Mouse (Mus musculus): ENCODE measurements around the gene Reep6.

Reep6 gene

DNA sequence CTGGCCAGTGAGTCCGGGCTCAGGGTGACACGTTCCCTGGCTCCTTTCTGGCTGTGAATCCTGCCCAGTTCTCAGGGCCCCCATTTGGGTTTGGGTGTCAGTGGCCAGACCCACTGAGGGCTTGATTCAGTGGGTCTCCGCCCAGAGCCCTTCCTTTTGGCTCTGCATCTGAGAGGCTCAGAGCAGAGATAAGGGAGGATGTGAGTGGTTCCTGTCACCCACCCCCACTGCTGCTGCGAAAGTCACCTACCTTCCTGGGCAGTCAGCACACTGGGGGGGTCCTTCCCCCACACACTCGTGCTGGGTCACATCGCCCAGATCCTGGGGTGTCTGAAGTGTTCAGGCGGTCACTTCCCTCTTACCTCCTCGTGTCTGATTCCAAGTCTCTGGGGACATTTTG, 23.0 kb downstream of the Reep6 start:
- DNase-seq (ENCODE audit: extremely low spot score): no peak

DNA sequence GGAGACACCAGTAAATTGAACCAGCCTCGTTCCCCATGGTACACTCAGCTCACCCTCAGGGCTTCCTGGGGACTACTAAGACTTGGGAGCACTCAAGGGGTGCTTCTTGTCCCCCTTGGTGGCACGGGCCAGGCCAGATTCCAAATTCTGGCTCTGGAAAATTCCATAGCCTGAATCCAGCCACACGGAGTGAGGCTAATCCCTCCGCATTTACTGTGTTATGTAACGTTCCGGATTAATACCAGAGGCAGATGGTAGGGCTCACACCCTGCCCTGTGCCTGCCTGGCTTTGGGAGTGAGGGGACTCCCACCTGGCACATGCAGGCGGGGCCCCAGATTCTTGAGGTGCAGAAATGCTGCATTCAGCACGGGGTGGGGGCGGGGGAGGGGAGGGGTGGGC, 25.7 kb downstream of the Reep6 start:
- DNase-seq (ENCODE audit: extremely low spot score): no peak

DNA sequence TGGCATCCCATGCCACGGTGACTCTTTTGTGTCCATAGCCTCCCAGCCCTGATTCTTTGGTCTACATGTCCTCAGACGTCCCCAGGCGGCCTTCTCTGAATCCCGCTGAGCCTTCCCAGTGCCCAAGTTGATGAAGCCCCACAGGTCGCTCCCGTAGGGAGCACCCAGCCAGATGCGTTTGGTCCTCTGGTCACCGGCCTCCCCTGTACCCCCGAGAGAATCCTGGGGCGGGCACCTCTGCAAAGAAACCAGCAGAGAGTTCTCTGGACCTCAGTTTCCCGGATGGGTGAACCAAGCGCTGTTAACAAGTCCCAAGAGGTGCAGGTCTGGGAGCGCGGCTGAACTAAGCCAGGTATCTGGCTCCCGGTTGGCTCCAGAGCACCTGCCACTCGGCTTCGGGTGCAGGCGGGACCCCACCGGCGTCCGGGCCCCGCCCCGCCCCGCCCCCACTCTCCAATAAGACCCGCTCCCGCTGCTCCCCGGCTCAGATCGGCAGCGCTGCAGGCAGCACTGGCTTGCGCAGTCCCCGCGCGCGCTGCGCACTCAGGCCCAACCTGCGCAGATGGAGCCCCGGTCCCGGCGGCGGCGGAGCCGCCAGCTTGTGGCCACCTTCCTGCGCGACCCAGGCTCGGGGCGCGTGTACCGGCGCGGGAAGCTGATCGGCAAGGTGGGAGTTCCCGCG, 26.4 kb downstream of the Reep6 start, which contains the start of gene Plk5:
TSS of gene Plk5 (plus strand) at position 459 of the 682 bp plus-strand sequence.
- DNase-seq (ENCODE audit: extremely low spot score): no peak

DNA sequence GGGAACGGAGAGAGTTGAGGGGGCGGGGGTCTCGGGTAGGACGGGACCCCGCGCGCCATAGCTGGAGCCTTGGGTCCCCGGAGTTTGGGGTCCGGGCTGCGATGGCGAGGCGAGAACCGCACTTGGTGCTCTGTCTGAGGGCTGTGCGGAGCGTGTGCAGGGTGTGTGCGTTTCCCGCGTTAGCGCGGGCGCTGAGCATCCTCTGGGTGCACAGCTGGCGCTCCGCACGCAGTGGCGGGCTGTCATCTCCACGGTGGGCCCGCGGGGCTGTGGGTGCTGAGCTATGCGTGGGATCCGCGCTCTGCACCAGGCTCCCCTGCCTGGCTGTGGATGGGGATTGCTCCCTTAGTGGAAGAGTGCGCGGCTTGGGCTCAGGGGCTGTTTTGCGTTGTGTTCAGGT, 27.0 kb downstream of the Reep6 start:
- DNase-seq (ENCODE audit: extremely low spot score): no peak

DNA sequence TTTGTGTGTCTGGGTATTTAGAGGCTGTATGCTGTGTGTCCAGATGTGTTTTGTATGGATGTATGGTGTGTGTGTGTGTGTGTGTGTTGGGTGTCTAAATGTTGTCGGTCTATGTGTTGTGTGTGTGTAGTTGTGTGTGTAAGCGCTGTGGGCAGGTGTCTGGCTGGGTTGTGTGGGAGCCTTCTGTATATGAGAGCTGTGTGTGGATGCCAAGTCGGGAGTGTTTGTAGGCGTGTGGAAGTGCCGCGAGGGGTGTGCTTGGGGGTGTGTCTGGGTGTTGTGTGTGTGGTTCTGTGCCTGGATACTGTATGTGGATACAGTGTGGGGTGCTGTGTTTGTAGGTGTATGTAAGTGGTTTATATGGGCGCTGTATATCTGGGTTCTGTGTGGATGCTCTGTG, 27.6 kb downstream of the Reep6 start:
- no peak for DNase-seq (ENCODE audit: extremely low spot score)

DNA sequence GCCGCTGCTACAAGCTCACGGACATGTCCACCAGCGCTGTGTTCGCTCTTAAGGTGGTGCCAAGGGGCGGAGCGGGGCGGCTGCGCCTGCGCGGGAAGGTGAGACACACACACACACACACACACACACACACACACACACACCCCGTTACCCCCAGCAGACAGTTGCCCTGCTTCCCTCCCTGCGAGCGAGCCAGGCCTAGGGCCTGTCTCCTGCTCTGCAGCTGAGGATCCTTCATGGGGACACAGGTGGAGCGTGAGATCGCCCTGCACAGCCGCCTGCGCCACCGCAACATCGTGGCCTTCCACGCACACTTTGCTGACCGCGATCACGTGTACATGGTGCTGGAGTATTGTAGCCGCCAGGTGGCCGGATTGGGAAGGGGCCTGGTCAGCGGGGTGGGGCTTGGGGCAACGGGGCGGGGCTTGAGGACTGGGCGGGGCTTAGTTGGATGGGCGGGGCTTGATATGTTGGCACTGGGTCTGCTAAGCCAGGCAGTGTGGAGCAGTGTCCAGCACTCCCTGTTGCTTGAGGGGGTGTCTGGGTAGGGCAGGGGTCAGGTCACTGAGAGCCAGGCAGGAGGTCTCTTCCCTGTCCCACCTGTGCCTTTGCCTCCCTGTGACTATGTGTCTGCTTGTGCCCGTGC, 28.4 kb downstream of the Reep6 start:
- no peak for DNase-seq (ENCODE audit: extremely low spot score)

DNA sequence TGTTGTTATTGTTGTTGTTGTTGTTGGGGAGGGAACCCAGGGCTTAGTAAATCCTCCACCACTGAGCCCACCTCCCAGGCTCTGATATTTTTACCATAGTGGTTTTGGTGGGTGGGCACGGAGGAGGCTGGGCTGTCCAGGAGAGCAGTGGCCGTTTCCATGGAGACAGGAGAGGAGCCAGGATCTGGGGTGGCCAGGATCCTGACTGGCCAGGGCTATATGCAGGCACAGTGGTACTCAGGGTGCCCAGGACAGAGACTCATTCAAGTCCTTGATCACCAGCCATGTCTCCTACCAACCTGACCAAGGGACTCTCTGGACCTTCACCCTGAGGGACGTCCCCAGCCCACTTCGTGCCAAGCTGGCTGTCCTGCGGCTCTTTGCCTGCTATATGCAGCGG, 34.0 kb downstream of the Reep6 start:
- no peak for DNase-seq (ENCODE audit: extremely low spot score)

DNA sequence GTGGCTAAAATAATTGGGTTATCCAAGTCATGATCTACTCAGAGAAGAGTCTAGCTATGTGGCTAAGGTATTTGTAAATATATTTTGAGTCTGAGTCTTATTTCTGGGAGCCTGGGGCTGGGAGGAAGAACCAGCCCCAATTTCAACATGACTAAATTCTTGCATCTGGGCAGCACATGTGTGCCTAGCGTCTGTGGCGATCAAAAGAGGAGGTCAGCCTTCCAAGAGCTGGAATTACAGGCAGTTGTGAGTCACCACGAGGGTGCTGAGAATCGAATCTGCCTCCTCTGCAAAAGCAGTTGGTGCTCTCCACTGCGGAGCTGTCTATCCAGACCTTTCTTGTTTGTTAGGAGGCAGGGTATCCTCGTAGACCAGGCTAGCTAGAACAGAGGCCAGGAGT, 36.0 kb downstream of the Reep6 start:
- DNase-seq (ENCODE audit: extremely low spot score): no peak

DNA sequence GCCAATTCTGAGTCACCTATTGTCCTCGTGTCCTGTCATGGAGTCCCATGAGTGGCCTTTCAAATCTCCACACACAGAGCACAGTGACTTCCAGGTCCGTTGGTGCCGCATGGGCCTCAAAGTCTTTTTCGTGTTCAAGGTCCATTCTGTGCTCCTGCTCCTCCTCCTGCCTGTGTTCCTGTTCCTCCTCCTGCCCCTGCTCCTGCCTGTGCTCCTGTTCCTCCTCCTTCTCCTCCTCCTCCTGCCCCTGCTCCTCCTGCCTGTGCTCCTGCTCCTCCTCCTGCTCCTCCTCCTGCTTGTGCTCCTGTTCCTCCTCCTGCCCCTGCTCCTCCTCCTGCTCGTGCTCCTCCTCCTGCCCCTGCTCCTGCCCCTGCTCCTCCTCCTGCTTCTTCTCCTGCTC, 38.2 kb downstream of the Reep6 start:
- DNase-seq (ENCODE audit: extremely low spot score): no peak

DNA sequence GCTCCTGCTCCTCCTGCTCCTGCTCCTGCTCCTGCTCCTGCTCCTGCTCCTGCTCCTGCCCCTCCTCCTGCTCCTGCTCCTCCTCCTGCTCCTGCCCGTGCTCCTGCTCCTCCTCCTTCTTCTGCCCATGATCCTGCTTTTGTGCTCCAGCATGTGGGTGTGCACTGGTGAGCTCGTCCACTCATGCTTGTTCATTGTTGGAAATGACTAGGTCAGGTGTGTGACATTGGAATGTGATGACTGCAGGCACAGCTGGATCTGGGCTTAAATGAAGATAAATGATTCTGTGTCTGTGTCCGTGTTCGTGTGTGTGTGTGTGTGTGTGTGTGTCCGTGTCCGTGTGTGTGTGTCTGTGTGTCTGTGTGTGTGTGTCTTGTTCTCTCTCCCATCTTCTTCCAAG, 38.6 kb downstream of the Reep6 start:
- no peak for DNase-seq (ENCODE audit: extremely low spot score)

DNA sequence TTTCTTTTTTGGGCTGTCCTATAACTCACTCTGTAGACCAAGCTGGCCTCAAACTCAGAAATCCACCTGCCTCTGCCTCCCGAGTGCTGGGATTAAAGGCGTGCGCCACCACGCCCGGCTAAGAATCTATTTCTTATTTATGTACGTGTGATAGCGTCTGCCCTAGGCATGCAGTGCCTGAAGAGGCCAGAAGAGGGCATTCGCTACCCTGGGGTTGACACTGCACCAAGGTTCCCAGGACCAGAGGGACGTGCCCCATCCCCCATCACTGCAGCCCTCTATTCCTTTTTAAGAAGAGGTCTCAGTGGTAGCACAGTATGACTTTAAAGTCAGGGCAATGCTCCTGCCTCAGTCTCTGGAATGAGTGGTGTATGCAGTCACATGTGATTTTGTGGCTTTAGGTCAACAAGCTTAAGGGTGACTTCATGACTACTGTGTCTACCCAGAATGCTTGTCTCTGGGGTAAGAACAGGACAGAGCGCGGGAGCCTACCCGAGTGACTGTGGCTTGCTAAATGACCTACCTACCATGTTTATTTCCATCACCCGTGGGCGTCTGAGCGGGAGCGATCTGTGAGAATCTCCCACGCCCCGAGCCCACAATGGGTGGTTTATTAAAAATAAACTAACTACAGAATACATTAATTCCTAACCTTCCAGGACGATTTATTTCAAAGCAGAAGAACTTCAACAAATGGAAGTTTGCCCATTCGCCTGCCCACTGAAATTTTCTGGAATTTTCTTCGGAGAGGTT, 40.4 kb downstream of the Reep6 start:
- no peak for DNase-seq (ENCODE audit: extremely low spot score)

DNA sequence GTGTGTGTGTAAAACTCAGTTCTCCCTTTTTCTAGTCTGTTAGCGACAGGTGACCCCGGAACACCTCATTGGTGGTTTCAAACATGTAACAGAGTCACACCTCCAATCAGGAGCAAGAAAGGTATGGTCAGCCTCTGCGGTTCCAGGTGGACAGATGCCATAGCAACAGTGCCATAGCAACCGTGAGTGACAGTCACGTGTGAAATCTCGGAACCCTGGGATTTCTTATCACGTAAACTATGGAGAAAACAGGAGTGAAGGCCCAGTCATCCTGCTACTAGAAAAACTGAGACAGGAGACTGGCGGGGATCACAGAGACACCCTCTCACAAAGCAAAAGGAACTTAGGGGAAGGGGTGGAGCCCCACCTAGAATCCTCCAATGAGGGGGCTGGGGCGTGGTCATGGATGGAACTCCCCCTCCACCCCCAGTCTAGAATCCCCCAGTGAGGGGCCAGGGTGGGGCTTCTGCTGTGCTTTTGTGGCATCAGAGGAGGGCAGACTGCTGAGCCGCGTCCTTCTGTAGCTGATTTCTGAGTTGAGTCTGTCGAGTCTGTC, 41.7 kb downstream of the Reep6 start:
- DNase-seq (ENCODE audit: extremely low spot score): peak; percentile 64

DNA sequence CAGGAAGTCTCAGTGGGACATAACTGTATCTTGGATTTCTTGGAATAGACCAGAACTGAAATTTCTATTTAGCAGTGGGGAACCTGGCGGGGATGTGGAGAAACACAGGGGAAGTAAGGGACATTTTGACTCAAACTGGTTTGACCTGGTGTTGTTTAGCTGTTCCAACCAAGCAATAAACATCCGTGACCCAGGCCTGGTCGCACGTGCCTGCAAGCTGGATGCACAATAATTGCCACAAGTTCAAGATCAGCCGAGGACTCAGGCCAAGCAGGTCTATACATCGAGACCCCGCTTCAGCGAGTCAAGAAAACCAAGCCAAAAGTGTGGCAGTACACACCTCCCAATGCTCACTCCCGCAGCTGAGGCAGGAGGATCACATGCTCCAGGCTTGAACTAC, 42.2 kb downstream of the Reep6 start:
- DNase-seq (ENCODE audit: extremely low spot score): no peak

DNA sequence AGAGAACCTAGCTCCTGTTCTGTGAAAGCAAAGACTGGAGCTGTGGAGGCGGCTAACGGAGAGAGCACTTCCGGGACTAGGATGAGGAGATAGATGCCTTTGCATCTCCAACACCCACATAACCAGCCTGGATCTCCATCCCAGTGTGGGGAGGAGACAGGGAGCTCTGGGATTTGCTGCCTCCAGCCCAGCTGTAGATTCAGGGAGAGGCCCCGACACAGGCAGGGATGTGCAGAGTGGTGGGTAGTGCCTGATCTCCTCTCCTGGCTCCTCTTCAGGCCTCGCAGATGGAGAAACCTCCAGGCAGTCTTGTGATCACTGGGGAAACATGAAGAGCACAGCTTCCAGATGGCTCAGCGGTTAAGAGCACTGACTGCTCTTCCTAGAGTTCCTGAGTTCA, 43.0 kb downstream of the Reep6 start:
- DNase-seq (ENCODE audit: extremely low spot score): no peak

DNA sequence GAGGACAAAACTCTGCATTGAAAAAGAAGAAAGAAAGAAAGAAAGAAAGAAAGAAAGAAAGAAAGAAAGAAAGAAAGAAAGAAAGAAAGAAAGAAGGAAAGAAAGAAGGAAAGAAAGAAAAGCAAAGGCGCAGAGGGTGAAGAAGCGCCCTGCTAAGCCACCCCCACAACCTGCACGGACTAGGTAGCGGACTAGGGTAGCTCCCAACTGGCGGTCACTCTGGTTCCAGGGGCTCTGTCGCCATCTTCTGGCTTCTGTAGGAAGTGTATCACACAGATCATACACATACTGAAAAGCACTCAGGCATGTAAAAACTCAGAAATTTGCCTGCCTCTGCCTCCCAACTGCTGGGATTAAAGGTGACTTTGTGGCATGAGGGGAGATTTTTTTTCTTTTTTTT, 44.3 kb downstream of the Reep6 start:
- peak; percentile 51 for DNase-seq (ENCODE audit: extremely low spot score)

DNA sequence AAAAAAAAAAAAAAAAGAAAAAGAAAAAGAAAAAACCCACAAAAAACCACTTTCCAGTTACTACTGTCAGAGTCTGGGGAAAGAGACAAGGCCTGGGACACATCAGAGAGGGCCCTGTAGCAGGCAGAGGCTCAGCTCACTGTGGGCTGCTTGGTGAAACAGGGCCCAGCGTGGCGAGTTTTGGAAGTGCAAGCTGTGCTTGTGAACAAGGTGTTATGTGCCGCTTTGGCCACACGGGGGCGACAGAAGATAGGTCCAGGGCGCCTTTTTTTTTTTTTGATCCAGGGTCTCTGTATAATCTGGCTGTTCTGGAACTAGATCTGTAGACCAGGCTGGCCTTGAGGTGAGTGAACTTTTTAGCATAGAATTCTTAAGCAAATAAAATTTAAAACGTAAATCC, 46.4 kb downstream of the Reep6 start:
- DNase-seq (ENCODE audit: extremely low spot score): peak; percentile 90

DNA sequence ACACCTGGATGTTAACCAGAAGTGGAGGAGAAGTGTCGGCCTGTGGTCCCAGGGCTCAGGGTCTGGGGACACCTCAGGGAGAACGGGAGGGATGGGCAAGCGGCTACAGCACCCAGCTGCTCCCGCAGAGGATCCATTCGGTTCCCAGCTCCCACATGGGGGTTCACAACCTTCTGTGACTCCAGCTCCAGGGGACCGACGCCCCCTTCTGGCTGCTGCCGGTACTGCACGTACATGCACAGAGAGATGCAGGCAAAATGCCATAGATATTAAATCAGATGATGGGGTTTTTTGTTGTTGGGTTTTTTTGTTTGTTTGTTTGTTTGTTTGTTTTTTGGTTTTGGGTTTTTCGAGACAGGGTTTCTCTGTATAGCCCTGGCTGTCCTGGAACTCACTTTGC, 48.0 kb downstream of the Reep6 start:
- no peak for DNase-seq (ENCODE audit: extremely low spot score)

DNA sequence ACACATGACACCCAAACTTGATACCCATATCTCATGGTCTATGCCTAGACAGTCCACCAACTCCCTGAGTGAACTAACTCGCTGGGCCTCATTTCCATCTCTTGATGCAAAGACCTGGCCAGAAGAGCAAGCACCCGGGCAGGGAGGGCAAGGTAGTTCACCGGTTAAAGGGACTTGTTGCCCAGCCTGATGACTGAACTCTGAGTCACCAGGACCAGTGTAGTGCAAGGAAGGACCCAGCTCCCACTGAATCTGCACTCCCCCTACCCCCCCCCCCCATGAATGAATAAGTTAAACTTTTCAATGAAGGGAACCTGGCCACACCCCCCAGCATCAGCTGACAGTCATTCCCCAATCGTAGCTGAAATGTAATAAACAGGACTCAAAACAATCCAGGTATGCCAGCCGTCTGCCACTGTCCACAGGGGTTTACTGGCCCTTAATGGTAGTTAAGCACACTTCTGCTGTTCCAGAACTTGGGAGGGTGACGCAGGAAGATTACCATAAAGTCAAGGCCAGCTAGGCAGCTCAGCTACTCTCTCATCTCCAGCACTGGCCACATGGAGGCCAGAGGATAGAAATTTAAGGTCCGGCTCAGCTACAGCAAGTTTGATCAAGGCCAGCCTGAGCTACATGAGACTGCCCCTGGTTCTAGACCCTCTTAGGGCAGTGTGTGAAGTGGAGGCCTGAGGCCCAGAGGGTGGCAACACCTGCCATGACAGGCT, 53.0 kb downstream of the Reep6 start:
- DNase-seq (ENCODE audit: extremely low spot score): no peak

DNA sequence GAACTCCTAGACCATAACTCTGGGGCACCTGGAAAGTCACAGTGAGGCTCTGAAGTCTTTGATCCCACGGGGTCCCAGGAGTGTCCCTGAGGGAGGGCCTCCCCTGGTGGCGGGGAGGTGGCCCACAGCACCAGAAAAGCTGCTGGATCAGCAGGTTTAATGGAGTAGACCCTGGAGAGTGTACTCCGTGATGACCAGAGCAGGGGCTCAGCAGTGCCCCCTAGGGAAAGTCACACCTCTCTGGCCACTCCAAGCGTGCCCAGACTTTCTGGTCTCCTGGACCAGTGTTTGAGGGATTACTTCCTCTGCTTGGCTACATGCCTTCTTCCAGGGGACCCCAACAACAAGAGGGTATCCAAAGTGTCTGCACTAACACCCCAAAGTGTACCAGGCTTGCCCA, 53.7 kb downstream of the Reep6 start:
- DNase-seq (ENCODE audit: extremely low spot score): no peak

DNA sequence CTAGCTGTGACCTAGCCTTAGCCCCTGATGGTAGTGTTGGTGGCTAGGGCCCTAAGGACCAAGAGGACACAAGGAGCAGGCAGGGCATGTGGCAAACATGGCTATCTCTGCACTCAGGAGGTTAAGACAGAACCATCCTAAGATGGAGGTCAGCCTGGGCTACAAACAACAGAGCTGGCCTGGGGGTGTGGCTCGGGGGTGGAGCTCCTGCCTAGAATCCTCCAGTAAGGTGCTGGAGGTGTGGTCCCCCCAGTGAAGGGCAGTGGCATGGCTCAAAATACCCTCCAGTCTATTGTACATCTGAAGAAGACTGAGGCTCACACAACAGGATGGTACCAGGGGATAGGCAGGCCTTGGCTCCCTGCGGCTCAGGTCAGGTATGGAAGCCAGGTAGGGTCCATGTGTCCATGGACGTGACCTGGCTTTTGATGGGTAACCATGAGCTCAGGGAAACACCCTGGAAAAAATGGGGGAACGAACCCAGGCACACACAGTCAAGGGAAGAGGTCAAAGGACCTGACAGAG, 54.4 kb downstream of the Reep6 start:
- DNase-seq (ENCODE audit: extremely low spot score): no peak

DNA sequence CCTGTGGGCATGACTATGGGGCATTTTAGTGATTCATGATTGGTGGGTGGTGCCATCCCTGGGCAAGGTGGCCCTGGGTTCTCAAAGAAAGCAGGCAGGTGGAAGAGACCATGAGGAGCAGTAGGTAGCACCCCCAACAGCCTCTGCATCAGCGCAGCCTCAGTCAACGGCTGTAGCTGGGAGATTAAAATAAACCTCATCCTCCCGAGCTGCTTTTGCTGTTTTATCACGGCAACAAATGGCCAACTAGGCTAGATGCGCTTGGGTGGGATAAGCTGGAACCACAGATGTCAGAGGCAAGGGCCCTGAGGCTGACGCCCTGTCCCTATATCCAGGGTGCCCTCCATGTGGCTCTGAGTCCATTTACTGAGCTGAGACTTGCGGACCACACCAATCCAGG, 55.0 kb downstream of the Reep6 start:
- no peak for DNase-seq (ENCODE audit: extremely low spot score)

DNA sequence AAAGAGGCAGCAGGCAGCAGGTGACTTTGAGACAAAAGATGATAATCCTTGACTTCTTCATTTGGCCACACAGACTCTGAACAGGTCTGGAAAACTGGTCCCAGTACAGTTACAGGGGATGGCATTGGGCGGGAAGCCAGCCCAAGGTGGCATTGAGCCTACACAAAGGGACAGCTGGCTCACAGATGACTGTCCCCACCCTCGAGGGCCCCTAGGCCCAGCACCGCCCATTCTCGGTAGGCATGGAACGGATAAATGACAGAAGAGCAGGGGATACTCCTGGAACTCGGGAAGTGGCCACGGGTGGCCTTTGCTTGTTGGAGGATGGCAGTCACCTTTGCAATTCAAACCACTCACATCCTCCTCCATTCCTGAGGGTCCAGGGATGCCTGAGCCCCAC, 55.6 kb downstream of the Reep6 start:
- DNase-seq (ENCODE audit: extremely low spot score): no peak
